Mouse (Mus musculus): ENCODE data around the gene Zfp644. TPM values are rescaled to one million over a fixed set of nuclear protein-coding genes. Genes with fewer than 3 reads are reported as not detected.

Gene Zfp644
- total and polyA plus RNA-seq, 3 experiments = 15.1 to 28.7 (median 17.7) TPM

DNA sequence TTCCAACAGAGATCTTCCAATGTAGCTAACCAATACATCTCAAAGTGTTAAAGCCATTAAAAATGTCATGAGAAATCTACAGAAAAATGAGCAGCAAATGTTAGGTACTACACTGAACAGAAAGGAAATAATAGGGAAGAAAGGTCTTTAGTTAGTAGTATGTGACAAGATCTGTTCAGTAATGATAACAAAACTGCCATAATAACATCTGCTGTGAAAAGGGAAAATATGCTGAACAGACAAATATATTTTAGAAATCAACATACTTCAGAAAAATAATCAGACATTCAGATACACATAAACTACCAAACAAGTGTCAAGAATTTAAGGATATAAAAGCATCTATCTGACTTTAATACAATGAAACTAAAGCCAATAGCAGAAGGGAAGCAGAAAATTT lies 24.5 kb downstream of the Zfp644 start:
- Histone ChIP-seq H3K27ac (ENCODE audit: insufficient read depth, low read depth) (no peak overlapping the region), H3K4me2 (ENCODE audit: insufficient read depth, low read depth, poor library complexity, severe bottlenecking) (no peak overlapping the region), H3K36me3 (replicated peaks in 1 of 2; ENCODE audit: control insufficient read depth in 1 of 2, insufficient read depth in 1 of 2, low read length in 1 of 2) (peaks cover 6 to 33% of the 10 kb centered on the region in 2 experiments), H3K4me3 (replicated peaks in 1 of 3; ENCODE audit: low read depth in 2 of 3, low read length in 2 of 3, poor library complexity in 1 of 3) (no peak overlapping the region), H3K4me1 (ENCODE audit: control insufficient read depth in 1 of 2, insufficient read depth in 2 of 2) (peaks cover 2 to 11% of the 10 kb centered on the region in 2 experiments; a peak in 1 of 4 replicates), H3K27me3 (replicated peaks) (no peaks in the 10 kb centered on the region), H3K9me3 (replicated peaks; ENCODE audit: low read length) (peaks cover 2% of the 10 kb centered on the region), H3K9ac (ENCODE audit: insufficient read depth, low read depth) (no peak overlapping the region), H3K79me2 (replicated peaks; ENCODE audit: control insufficient read depth, extremely low read depth, insufficient read depth, poor library complexity, severe bottlenecking) (peaks cover 11% of the 10 kb centered on the region)
- TF ChIP-seq MAFK (IDR thresholded peaks at IDR 0.05; ENCODE audit: insufficient replicate concordance, low read length) (peak; percentile 58; the same call in 1 of the 2 replicates), JUN (IDR thresholded peaks at IDR 0.05; ENCODE audit: insufficient read depth, low read depth, low read length) (no peak)
- in situ Hi-C loops (cut with MboI; ENCODE audit: low pct_ligation_motif_present, low pct_unique_long_range_greater_than_20kb, low sequenced_read_pairs) = no loop called here
- dilution Hi-C loops (cut with MboI; ENCODE audit: extremely low pct_ligation_motif_present, extremely low pct_unique_long_range_greater_than_20kb, low sequenced_read_pairs) = no loop called here
- no peak for DNase-seq (ENCODE audit: extremely low read depth)

DNA sequence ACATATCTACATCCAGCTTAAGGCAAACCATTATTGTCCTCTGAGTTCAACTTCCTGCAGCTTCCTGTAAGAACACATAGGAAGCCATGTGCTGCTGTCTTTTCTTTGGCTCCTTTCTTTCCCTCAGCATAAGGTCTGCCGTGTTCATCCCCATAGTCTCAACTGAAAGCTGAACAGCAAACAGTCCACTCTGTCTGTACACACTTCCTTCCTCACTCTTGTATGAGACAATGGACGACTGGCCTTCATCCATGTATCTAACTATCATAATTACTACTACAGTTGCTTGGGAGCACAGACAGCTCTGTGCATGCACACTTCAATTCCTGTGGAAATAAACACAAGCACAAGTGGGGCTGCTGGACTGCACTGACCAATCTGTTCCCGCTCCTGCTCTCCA lies 25.2 kb downstream of the Zfp644 start:
- Histone ChIP-seq H3K9me3 (replicated peaks; ENCODE audit: low read length) (peaks cover 2% of the 10 kb centered on the region), H3K4me2 (ENCODE audit: insufficient read depth, low read depth, poor library complexity, severe bottlenecking) (no peak overlapping the region), H3K9ac (ENCODE audit: insufficient read depth, low read depth) (no peak overlapping the region), H3K4me3 (replicated peaks in 1 of 3; ENCODE audit: low read depth in 2 of 3, low read length in 2 of 3, poor library complexity in 1 of 3) (no peak overlapping the region), H3K27me3 (replicated peaks) (no peaks in the 10 kb centered on the region), H3K4me1 (ENCODE audit: control insufficient read depth in 1 of 2, insufficient read depth in 2 of 2) (peaks cover 2 to 6% of the 10 kb centered on the region in 2 experiments; a peak in 1 of 4 replicates), H3K36me3 (replicated peaks in 1 of 2; ENCODE audit: control insufficient read depth in 1 of 2, insufficient read depth in 1 of 2, low read length in 1 of 2) (peaks cover 6 to 37% of the 10 kb centered on the region in 2 experiments), H3K27ac (ENCODE audit: insufficient read depth, low read depth) (no peak overlapping the region), H3K79me2 (replicated peaks; ENCODE audit: control insufficient read depth, extremely low read depth, insufficient read depth, poor library complexity, severe bottlenecking) (peaks cover 11% of the 10 kb centered on the region)
- TF ChIP-seq MAFK (IDR thresholded peaks at IDR 0.05; ENCODE audit: insufficient replicate concordance, low read length) (no peak), NELFE (IDR thresholded peaks at IDR 0.05; ENCODE audit: low read depth, low read length) (no peak), TCF12 (IDR thresholded peaks at IDR 0.05; ENCODE audit: low read depth, low read length) (no peak), SMC3 (IDR thresholded peaks at IDR 0.05; ENCODE audit: low read depth, low read length) (no peak), CHD2 (IDR thresholded peaks at IDR 0.05; ENCODE audit: low read length) (no peak), ZNF384 (IDR thresholded peaks at IDR 0.05; ENCODE audit: low read depth, low read length) (no peak), CHD1 (IDR thresholded peaks at IDR 0.05; ENCODE audit: low read depth, low read length) (no peak), BHLHE40 (IDR thresholded peaks at IDR 0.05; ENCODE audit: low read depth, low read length) (no peak), MAX (IDR thresholded peaks at IDR 0.05; ENCODE audit: low read length) (no peak), USF1 (IDR thresholded peaks at IDR 0.05; ENCODE audit: low read depth, low read length) (no peak), NRF1 (IDR thresholded peaks at IDR 0.05; ENCODE audit: low read depth, low read length) (no peak), CTCF (conservative IDR thresholded peaks at IDR 0.05 in 1 of 2, IDR thresholded peaks at IDR 0.05 in 1 of 2; ENCODE audit: low read depth in 2 of 2, low read length in 2 of 2) (no peak), RCOR1 (conservative IDR thresholded peaks at IDR 0.05; ENCODE audit: low read depth, low read length) (no peak), ZMIZ1 (IDR thresholded peaks at IDR 0.05; ENCODE audit: low read depth, low read length) (no peak), MYC (IDR thresholded peaks at IDR 0.05; ENCODE audit: low read depth, low read length) (no peak), UBTF (IDR thresholded peaks at IDR 0.05; ENCODE audit: low read depth, low read length) (no peak), POLR2A (IDR thresholded peaks at IDR 0.05; ENCODE audit: low read depth, low read length) (no peak), MXI1 (IDR thresholded peaks at IDR 0.05; ENCODE audit: low read depth, low read length) (no peak), HCFC1 (IDR thresholded peaks at IDR 0.05; ENCODE audit: low read depth, low read length) (no peak), JUN (IDR thresholded peaks at IDR 0.05; ENCODE audit: insufficient read depth, low read depth, low read length) (no peak)
- no peak for DNase-seq (ENCODE audit: extremely low read depth)
- dilution Hi-C loops (cut with MboI; ENCODE audit: extremely low pct_ligation_motif_present, extremely low pct_unique_long_range_greater_than_20kb, low sequenced_read_pairs) (no loop called here), in situ Hi-C loops (cut with MboI; ENCODE audit: low pct_ligation_motif_present, low pct_unique_long_range_greater_than_20kb, low sequenced_read_pairs) (no loop called here)
